Mouse (Mus musculus): ENCODE measurements around the gene Syt13. TPM values are rescaled to one million over a fixed set of nuclear protein-coding genes. Genes with fewer than 3 reads are reported as not detected.
A peak's percentile ranks its signal among the peaks of the same experiment; 100 is the strongest.

The Syt13 gene
- total RNA-seq, 1 experiment from 2014 or later: 0.76 TPM

- DNase-seq: no peak
Measured at GRCm38 (mm10) chr2:92964345-92964744, 49.4 kb downstream of the Syt13 start.

GRCm38 (mm10) chr2:92966257-92966656, 51.4 kb downstream of the Syt13 start:
- DNase-seq: no peak

GRCm38 (mm10) chr2:92967032-92967838, 52.3 kb downstream of the Syt13 start:
- no peak for DNase-seq

- no peak for DNase-seq
Measured at GRCm38 (mm10) chr2:92967839-92968166, 52.9 kb downstream of the Syt13 start.

- no peak for DNase-seq
Measured at GRCm38 (mm10) chr2:92971069-92971468, 56.2 kb downstream of the Syt13 start.

GRCm38 (mm10) chr2:92971536-92971935, 56.6 kb downstream of the Syt13 start:
- no peak for DNase-seq

- no peak for DNase-seq
Measured at GRCm38 (mm10) chr2:92972071-92972470, 57.2 kb downstream of the Syt13 start.

GRCm38 (mm10) chr2:92973646-92974045, 58.7 kb downstream of the Syt13 start:
- DNase-seq: no peak

- DNase-seq: peak; percentile 40
Measured at GRCm38 (mm10) chr2:92975031-92975790, 60.3 kb downstream of the Syt13 start.

GRCm38 (mm10) chr2:92980165-92980564, 65.3 kb downstream of the Syt13 start:
- no peak for DNase-seq

GRCm38 (mm10) chr2:92982591-92983272, 67.8 kb downstream of the Syt13 start:
- no peak for DNase-seq

- DNase-seq: no peak
Measured at GRCm38 (mm10) chr2:92983273-92983620, 68.3 kb downstream of the Syt13 start.

GRCm38 (mm10) chr2:92984321-92985108, 69.6 kb downstream of the Syt13 start:
- DNase-seq: no peak

GRCm38 (mm10) chr2:92985171-92985570, 70.3 kb downstream of the Syt13 start:
- DNase-seq: peak; percentile 32

GRCm38 (mm10) chr2:92985600-92985999, 70.7 kb downstream of the Syt13 start:
- no peak for DNase-seq

- DNase-seq: no peak
Measured at GRCm38 (mm10) chr2:92987108-92987618, 72.3 kb downstream of the Syt13 start.

GRCm38 (mm10) chr2:92987901-92988631, 73.2 kb downstream of the Syt13 start:
- peak; percentile 59 for DNase-seq

- DNase-seq: no peak
Measured at GRCm38 (mm10) chr2:92989593-92989992, 74.7 kb downstream of the Syt13 start.

GRCm38 (mm10) chr2:92991976-92992375, 77.1 kb downstream of the Syt13 start:
- DNase-seq: no peak

- DNase-seq: no peak
Measured at GRCm38 (mm10) chr2:93005028-93005427, 90.1 kb downstream of the Syt13 start.
